Mouse (Mus musculus) CH12.LX (cell line): ENCODE measurements at regions not wholly inside any gene's neighbourhood (a gene's known extent, or its start where the extent isn't known, plus 50 kb on each side); places are given as distances from the start of the nearest gene placed in this dataset.

Experiments used
- DNase-seq: peaks from one replicate; pipeline ENCODE4 v3.0.0-alpha.2; 2013; ENCODE audit errors: extremely low read depth
- H3K27ac ChIP-seq: 2 replicates; pipeline ENCODE4 v1.5.1; 2012; ENCODE audit warnings: low read depth, mild to moderate bottlenecking, control low read depth, moderate library complexity; ENCODE audit not compliant: insufficient read depth
- H3K27me3 ChIP-seq: replicated peaks from 2 replicates; pipeline ENCODE3; 2012; ENCODE audit warnings: inconsistent platforms
- H3K36me3 ChIP-seq, 2 experiments: replicated peaks in 1 of 2; 2 replicates each; pipeline versions ENCODE3 to v1.6.1; 2012; ENCODE audit warnings: inconsistent platforms in 1 of 2, low read length in 1 of 2, mild to moderate bottlenecking in 1 of 2, mixed read lengths in 1 of 2, moderate library complexity in 1 of 2; ENCODE audit not compliant: control insufficient read depth in 1 of 2, insufficient read depth in 1 of 2
- H3K4me1 ChIP-seq, 2 experiments: 2 replicates each; pipeline ENCODE4 v1.6.1; 2012; ENCODE audit warnings: inconsistent platforms in 1 of 2, moderate library complexity in 1 of 2; ENCODE audit not compliant: insufficient read depth in 2 of 2, control insufficient read depth in 1 of 2
- H3K4me2 ChIP-seq: 2 replicates; pipeline ENCODE4 v1.6.1; 2012; ENCODE audit warnings: low read depth, mild to moderate bottlenecking, control low read depth; ENCODE audit not compliant: poor library complexity, insufficient read depth, severe bottlenecking
- H3K4me3 ChIP-seq, 3 experiments: fragments of 150-350 bp in 1 of 3; sonication (generic) in 1 of 3; replicated peaks in 1 of 3; 2 replicates each; pipeline versions ENCODE3 to v1.5.1; 2011 to 2012; ENCODE audit warnings: low read depth in 2 of 3, low read length in 2 of 3, mild to moderate bottlenecking in 2 of 3, moderate library complexity in 2 of 3, control low read depth in 1 of 3, improper control_type of control experiment in 1 of 3, inconsistent platforms in 1 of 3, mixed read lengths in 1 of 3; ENCODE audit not compliant: poor library complexity in 1 of 3
- H3K79me2 ChIP-seq: replicated peaks from 2 replicates; pipeline ENCODE4 v1.6.1; 2012; ENCODE audit warnings: mild to moderate bottlenecking, moderate library complexity; ENCODE audit not compliant: control insufficient read depth, poor library complexity, insufficient read depth, severe bottlenecking; ENCODE audit errors: extremely low read depth
- H3K9ac ChIP-seq: 2 replicates; pipeline ENCODE4 v1.6.1; 2012; ENCODE audit warnings: low read depth, mild to moderate bottlenecking, control low read depth, moderate library complexity; ENCODE audit not compliant: insufficient read depth
- H3K9me3 ChIP-seq: replicated peaks from 2 replicates; pipeline ENCODE3; 2012; ENCODE audit warnings: low read length, inconsistent platforms, mixed read lengths
- CHD1 ChIP-seq: IDR thresholded peaks from 2 replicates; pipeline ENCODE4 v1.6.1; 2012; ENCODE audit warnings: low read depth, low read length, improper control_type of control experiment, inconsistent platforms
- CHD2 ChIP-seq: IDR thresholded peaks from 2 replicates; pipeline ENCODE4 v1.6.1; 2011; ENCODE audit warnings: low read length, improper control_type of control experiment
- ETS1 ChIP-seq: conservative IDR thresholded peaks from 2 replicates; pipeline ENCODE4 v1.6.1; 2012; ENCODE audit warnings: low read depth, mild to moderate bottlenecking, inconsistent platforms, low read length, improper control_type of control experiment, moderate library complexity
- JUN ChIP-seq: IDR thresholded peaks from 2 replicates; pipeline ENCODE4 v1.6.1; 2011; ENCODE audit warnings: low read depth, mild to moderate bottlenecking, low read length, improper control_type of control experiment, moderate library complexity; ENCODE audit not compliant: insufficient read depth
- JUND ChIP-seq: conservative IDR thresholded peaks from 2 replicates; pipeline ENCODE4 v1.6.1; 2011; ENCODE audit warnings: low read depth, low read length, improper control_type of control experiment
- MAFK ChIP-seq: IDR thresholded peaks from 2 replicates; pipeline ENCODE4 v1.6.1; 2011; ENCODE audit warnings: low read length, improper control_type of control experiment; ENCODE audit not compliant: insufficient replicate concordance
- MAX ChIP-seq: IDR thresholded peaks from 2 replicates; pipeline ENCODE4 v1.6.1; 2011; ENCODE audit warnings: low read length, improper control_type of control experiment
- MEF2A ChIP-seq: IDR thresholded peaks from 2 replicates; pipeline ENCODE4 v1.6.1; 2014; ENCODE audit warnings: low read depth, mild to moderate bottlenecking, inconsistent platforms, low read length, improper control_type of control experiment, borderline replicate concordance
- MYC ChIP-seq: IDR thresholded peaks from 2 replicates; pipeline ENCODE4 v1.6.1; 2011; ENCODE audit warnings: low read depth, mild to moderate bottlenecking, improper control_type of control experiment, low read length
- NELFE ChIP-seq: IDR thresholded peaks from 2 replicates; pipeline ENCODE4 v1.6.1; 2011; ENCODE audit warnings: low read depth, low read length, improper control_type of control experiment
- POLR2A ChIP-seq: IDR thresholded peaks from 2 replicates; pipeline ENCODE4 v1.6.1; 2011; ENCODE audit warnings: low read depth, mild to moderate bottlenecking, improper control_type of control experiment, low read length
- RCOR1 ChIP-seq: conservative IDR thresholded peaks from 2 replicates; pipeline ENCODE4 v1.6.1; 2012; ENCODE audit warnings: low read depth, mild to moderate bottlenecking, inconsistent platforms, low read length, improper control_type of control experiment
- SIN3A ChIP-seq: IDR thresholded peaks from 2 replicates; pipeline ENCODE4 v1.6.1; 2012; ENCODE audit warnings: low read length, improper control_type of control experiment, inconsistent platforms
- TCF12 ChIP-seq: IDR thresholded peaks from 2 replicates; pipeline ENCODE4 v1.6.1; 2014; ENCODE audit warnings: low read depth, mild to moderate bottlenecking, inconsistent platforms, low read length, improper control_type of control experiment
- USF2 ChIP-seq: conservative IDR thresholded peaks from 2 replicates; pipeline ENCODE4 v1.6.1; 2011; ENCODE audit warnings: low read depth, low read length, improper control_type of control experiment
- ZC3H11A ChIP-seq: IDR thresholded peaks from 2 replicates; pipeline ENCODE4 v1.6.1; 2012; ENCODE audit warnings: low read depth, mild to moderate bottlenecking, inconsistent platforms, low read length, improper control_type of control experiment
- ZKSCAN1 ChIP-seq: IDR thresholded peaks from 2 replicates; pipeline ENCODE4 v1.6.1; 2012; ENCODE audit warnings: low read depth, inconsistent platforms, low read length, improper control_type of control experiment, borderline replicate concordance
- ZMIZ1 ChIP-seq: IDR thresholded peaks from 2 replicates; pipeline ENCODE4 v1.6.1; 2012; ENCODE audit warnings: low read depth, mild to moderate bottlenecking, inconsistent platforms, low read length, improper control_type of control experiment
- ZNF384 ChIP-seq: IDR thresholded peaks from 2 replicates; pipeline ENCODE4 v1.6.1; 2012; ENCODE audit warnings: low read depth, low read length, improper control_type of control experiment, inconsistent platforms
- dilution Hi-C: fragments of 300-500 bp; cut with MboI; formaldehyde crosslinking; loops from 2 replicates; pipeline ENCODE4 v1.14.3; 2020; ENCODE audit warnings: low sequenced_read_pairs; ENCODE audit not compliant: extremely low pct_unique_long_range_greater_than_20kb, extremely low pct_ligation_motif_present
- in situ Hi-C: fragments of 300-500 bp; cut with MboI; formaldehyde crosslinking; loops from 3 replicates; pipeline ENCODE4 v1.14.3; 2019; ENCODE audit warnings: low sequenced_read_pairs, low pct_ligation_motif_present, low pct_unique_long_range_greater_than_20kb, mixed read lengths

GRCm38 (mm10) chr14:120637486-120638125, 159.4 kb downstream of the Rap2a start:
- dilution Hi-C loops (no loop called here), in situ Hi-C loops (no loop called here)
- no peak overlapping the region for H3K4me2 ChIP-seq
- H3K27me3 ChIP-seq = no peaks in the 10 kb centered on the region
- H3K9ac ChIP-seq = no peak overlapping the region
- H3K4me3 ChIP-seq = no peak overlapping the region
- no peaks in the 10 kb centered on the region for H3K4me1 ChIP-seq
- no peaks in the 10 kb centered on the region for H3K36me3 ChIP-seq
- H3K9me3 ChIP-seq = no peaks in the 10 kb centered on the region
- no peak for DNase-seq
- no peak overlapping the region for H3K27ac ChIP-seq
- H3K79me2 ChIP-seq = no peaks in the 10 kb centered on the region
- TF ChIP-seq MEF2A (no peak), MAFK (no peak), SIN3A (no peak), TCF12 (no peak), ETS1 (no peak), ZMIZ1 (no peak), CHD1 (no peak), NELFE (no peak), USF2 (no peak), JUND (no peak), ZNF384 (no peak), RCOR1 (no peak), CHD2 (no peak), ZC3H11A (no peak), ZKSCAN1 (no peak), MYC (no peak), JUN (no peak), POLR2A (no peak), MAX (no peak)

GRCm38 (mm10) chr14:120642591-120642990, 164.3 kb downstream of the Rap2a start:
- H3K4me3 ChIP-seq = no peak overlapping the region

More at GRCm38 (mm10) chr14:120642591-120642990, 164.3 kb downstream of the Rap2a start:
- Histone ChIP-seq H3K9ac (no peak overlapping the region), H3K9me3 (no peaks in the 10 kb centered on the region), H3K4me1 (no peaks in the 10 kb centered on the region), H3K4me2 (no peak overlapping the region; the same call in 1 of the 2 replicates), H3K27ac (no peak overlapping the region), H3K36me3 (no peaks in the 10 kb centered on the region), H3K79me2 (no peaks in the 10 kb centered on the region), H3K27me3 (no peaks in the 10 kb centered on the region)
- dilution Hi-C loops = no loop called here
- TF ChIP-seq POLR2A = no peak
- in situ Hi-C loops = no loop called here
- no peak for DNase-seq
